Mouse (Mus musculus) lung, adult 2 months (tissue): ENCODE data around the gene Cgnl1.

ENCODE experiments used
- CTCF ChIP-seq: fragments of 200-500 bp; IDR thresholded peaks from 2 replicates; pipeline ENCODE4 v1.5.1; 2011; ENCODE audit warnings: mild to moderate bottlenecking, low read length, control low read depth; ENCODE audit not compliant: insufficient read depth
- POLR2A ChIP-seq: fragments of 200-500 bp; IDR thresholded peaks from 2 replicates; pipeline ENCODE4 v1.6.1; 2011; ENCODE audit warnings: low read depth, mild to moderate bottlenecking, control low read depth, low read length, borderline replicate concordance; ENCODE audit errors: extremely low read depth

- TF ChIP-seq CTCF (no peak), POLR2A (no peak)
Observed at GRCm38 (mm10) chr9:71686463-71686862, 84.9 kb downstream of the Cgnl1 start.
